Mouse (Mus musculus) small intestine, adult 2 months (tissue): Measurements from ENCODE around the gene Dnah5. TPM values are rescaled to one million over a fixed set of nuclear protein-coding genes. Genes with fewer than 3 reads are reported as not detected.
"Not testable (repeated sequence)": the region's sequence is repeated elsewhere in the genome, so short reads cannot be mapped to it uniquely, and the experiment has no call there.

Experiments used
- H3K27ac ChIP-seq: fragments of 200-500 bp; 2 replicates; pipeline ENCODE4 v1.5.1; 2012; ENCODE audit warnings: low read depth, low read length, control low read depth, inconsistent platforms; ENCODE audit not compliant: insufficient read depth
- H3K27me3 ChIP-seq: fragments of 200-500 bp; 2 replicates; pipeline ENCODE4 v1.6.1; 2012; ENCODE audit warnings: mild to moderate bottlenecking, moderate library complexity, low read length, inconsistent platforms; ENCODE audit not compliant: control insufficient read depth, insufficient read depth
- H3K36me3 ChIP-seq: fragments of 200-500 bp; 2 replicates; pipeline ENCODE4 v1.6.1; 2012; ENCODE audit warnings: mild to moderate bottlenecking, low read length, control low read depth, inconsistent platforms; ENCODE audit not compliant: control insufficient read depth, insufficient read depth
- H3K4me1 ChIP-seq: fragments of 200-500 bp; 2 replicates; pipeline ENCODE4 v1.6.1; 2012; ENCODE audit warnings: low read length, inconsistent platforms, mixed read lengths; ENCODE audit not compliant: control insufficient read depth, insufficient read depth, insufficient read length
- H3K4me3 ChIP-seq: fragments of 200-500 bp; 2 replicates; pipeline ENCODE4 v1.5.1; 2012; ENCODE audit warnings: low read depth, mild to moderate bottlenecking, control low read depth, inconsistent platforms, low read length, moderate library complexity
- CTCF ChIP-seq: fragments of 200-500 bp; IDR thresholded peaks from 2 replicates; pipeline ENCODE4 v1.5.1; 2012; ENCODE audit warnings: low read depth, mild to moderate bottlenecking, control low read depth, inconsistent platforms, low read length, moderate library complexity, mixed read lengths; ENCODE audit not compliant: insufficient replicate concordance, insufficient read length; ENCODE audit errors: extremely low read depth
- POLR2A ChIP-seq: fragments of 200-500 bp; IDR thresholded peaks from 2 replicates; pipeline ENCODE4 v1.6.1; 2012; ENCODE audit warnings: low read depth, mild to moderate bottlenecking, control low read depth, inconsistent platforms, low read length, moderate library complexity
- WGBS: fragments of 180-500 bp; shearing (Covaris S2); methylation state at CpG from one replicate; pipeline ENCODE4 v1.1.7; 2018; 5-methylcytosine and 5-hydroxymethylcytosine counted together
- polyA plus RNA-seq: library from polyadenylated mRNA; depleted of rRNA; stranded (reverse); fragments of >200 nt; gene quantifications from 2 replicates; pipeline ENCODE4 v1.2.3, GENCODE M21; 2012

The Dnah5 gene
- polyA plus RNA-seq, 1 experiment, result 0.01 TPM

- no peak for TF ChIP-seq POLR2A
- no peak for TF ChIP-seq CTCF
- no peaks in the 10 kb centered on the region for H3K27me3 ChIP-seq
- no peaks in the 10 kb centered on the region for H3K36me3 ChIP-seq
- H3K4me1 ChIP-seq, result no peaks in the 10 kb centered on the region
- no peak overlapping the region for H3K27ac ChIP-seq
- WGBS, result 77% methylated on average over 1 of the region's 1 CpGs
- H3K4me3 ChIP-seq, result no peak overlapping the region
Observed at GRCm38 (mm10) chr15:28398472-28398871, 194.9 kb downstream of the Dnah5 start.

DNA sequence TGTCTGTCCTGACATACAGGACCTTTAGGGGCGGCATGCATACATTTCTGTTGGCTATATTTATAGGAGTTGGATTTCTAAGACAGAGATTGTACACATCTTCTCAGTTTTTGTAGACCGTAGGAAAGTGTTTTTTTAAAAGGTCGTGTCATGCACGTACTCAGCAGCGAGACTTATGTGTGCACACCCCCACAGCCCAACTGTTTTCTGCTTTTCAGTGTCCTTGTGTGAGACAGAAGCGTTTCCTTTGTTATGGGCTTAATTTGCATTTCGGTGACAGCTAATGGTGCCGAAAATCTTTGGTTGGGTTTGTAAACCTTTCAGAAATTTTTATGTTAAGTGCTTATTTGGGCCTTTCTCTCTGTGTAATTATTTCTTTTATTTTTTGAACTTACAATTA is 195.7 kb downstream of the Dnah5 start:
- TF ChIP-seq CTCF (no peak), POLR2A (no peak)
- no peaks in the 10 kb centered on the region for H3K4me1 ChIP-seq
- no peak overlapping the region for H3K4me3 ChIP-seq
- H3K27ac ChIP-seq, result no peak overlapping the region
- H3K36me3 ChIP-seq, result no peaks in the 10 kb centered on the region
- H3K27me3 ChIP-seq, result no peaks in the 10 kb centered on the region
- 81% methylated on average over 8 of the region's 8 CpGs for WGBS

GRCm38 (mm10) chr15:28404630-28405029 is 201.1 kb downstream of the Dnah5 start:
- no peaks in the 10 kb centered on the region for H3K27me3 ChIP-seq
- 33% methylated on average over 3 of the region's 3 CpGs for WGBS
- H3K4me3 ChIP-seq, result no peak overlapping the region
- H3K36me3 ChIP-seq, result no peaks in the 10 kb centered on the region
- TF ChIP-seq POLR2A (no peak), CTCF (no peak)
- no peaks in the 10 kb centered on the region for H3K4me1 ChIP-seq
- H3K27ac ChIP-seq, result no peak overlapping the region

DNA sequence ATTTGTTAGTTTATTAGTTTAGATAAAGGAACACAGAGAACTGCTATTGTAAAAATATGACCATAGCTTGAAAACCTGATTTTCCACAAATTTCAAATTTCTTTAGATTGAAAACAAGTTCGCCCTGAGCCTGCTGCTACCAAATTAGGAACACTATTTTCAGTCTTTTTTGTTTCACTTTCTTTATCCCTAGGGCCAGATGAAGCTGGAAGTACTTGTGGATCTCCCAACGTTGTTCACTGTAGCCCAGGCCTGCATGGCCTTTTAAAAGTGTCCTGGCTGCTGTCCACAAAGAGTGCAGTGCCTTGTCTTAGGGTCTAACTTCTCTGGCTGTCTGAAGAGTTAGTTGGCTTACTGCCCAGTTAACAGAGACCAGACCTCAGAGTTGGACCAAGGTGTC is 201.6 kb downstream of the Dnah5 start:
- no peak overlapping the region for H3K27ac ChIP-seq
- 13% methylated on average over 2 of the region's 2 CpGs for WGBS
- H3K4me1 ChIP-seq, result no peaks in the 10 kb centered on the region

GRCm38 (mm10) chr15:28439702-28440101 is 236.2 kb downstream of the Dnah5 start:
- H3K4me1 ChIP-seq, result no peaks in the 10 kb centered on the region
- H3K4me3 ChIP-seq, result no peak overlapping the region
- H3K27me3 ChIP-seq, result no peaks in the 10 kb centered on the region
- no peak overlapping the region for H3K27ac ChIP-seq
- 78% methylated on average over 4 of the region's 4 CpGs for WGBS
- TF ChIP-seq CTCF, result no peak
- no peak for TF ChIP-seq POLR2A
- no peaks in the 10 kb centered on the region for H3K36me3 ChIP-seq

More for the DNA sequence above, 201.6 kb downstream of the Dnah5 start:
- no peaks in the 10 kb centered on the region for H3K36me3 ChIP-seq
- TF ChIP-seq CTCF, result no peak
- no peak for TF ChIP-seq POLR2A
- H3K4me3 ChIP-seq, result no peak overlapping the region
- no peaks in the 10 kb centered on the region for H3K27me3 ChIP-seq

DNA sequence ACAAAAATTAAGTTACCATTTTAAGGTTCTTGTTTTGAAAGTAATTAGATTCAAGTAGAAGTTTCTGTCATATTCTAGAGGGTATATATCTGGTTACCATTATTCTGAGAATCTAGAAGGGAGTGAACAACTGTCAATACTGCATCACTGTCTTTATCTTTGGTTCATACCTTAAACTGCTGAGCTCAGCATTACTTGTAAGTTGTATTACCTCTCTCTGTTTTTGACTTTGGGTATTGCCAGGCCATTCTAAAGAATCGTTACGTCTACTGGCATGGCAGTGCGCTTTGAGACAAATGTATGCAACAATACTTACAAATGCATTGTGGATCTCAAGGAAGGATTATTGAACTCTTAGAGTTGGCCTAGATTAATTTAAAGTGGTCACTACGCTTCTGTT is 240.9 kb downstream of the Dnah5 start:
- Histone ChIP-seq H3K4me1 (no peaks in the 10 kb centered on the region), H3K27ac (no peak overlapping the region), H3K4me3 (no peak overlapping the region), H3K27me3 (no peaks in the 10 kb centered on the region), H3K36me3 (no peaks in the 10 kb centered on the region)
- 93% methylated on average over 4 of the region's 4 CpGs for WGBS
- TF ChIP-seq POLR2A (no peak), CTCF (no peak)

DNA sequence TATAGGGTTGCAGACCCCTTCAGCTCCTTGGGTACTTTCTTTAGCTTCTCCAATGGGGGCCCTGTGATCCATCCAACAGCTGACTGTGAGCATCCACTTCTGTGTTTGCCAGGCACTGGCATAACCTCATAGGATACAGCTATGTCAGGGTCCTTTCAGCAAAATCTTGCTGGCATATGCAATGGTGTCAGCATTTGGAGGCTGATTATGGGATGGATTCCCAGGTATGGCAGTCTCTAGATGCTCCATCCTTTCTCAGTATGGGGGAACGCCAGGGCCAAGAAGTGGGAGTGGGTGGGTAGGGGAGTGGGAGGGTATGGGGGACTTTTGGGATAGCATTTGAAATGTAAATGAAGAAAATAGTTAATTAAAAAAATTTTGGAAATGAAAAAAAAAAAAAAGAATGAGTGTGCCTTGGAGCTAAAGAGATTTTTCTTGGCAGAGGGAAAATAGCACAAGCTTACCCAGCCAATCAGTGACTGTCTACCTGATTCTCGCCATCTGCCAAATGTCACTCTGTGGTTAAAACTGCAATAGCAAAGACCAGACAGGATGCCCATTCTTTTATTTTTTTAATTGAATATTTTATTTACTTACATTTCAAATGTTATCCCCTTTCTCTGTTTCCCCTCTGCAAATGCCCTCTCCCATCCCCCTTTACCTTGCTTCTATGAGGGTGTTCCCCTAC is 257.7 kb downstream of the Dnah5 start:
- not testable (repeated sequence) for H3K27ac ChIP-seq, H3K4me3 ChIP-seq, H3K36me3 ChIP-seq, H3K4me1 ChIP-seq, H3K27me3 ChIP-seq
- WGBS, result 86% methylated on average over 2 of the region's 2 CpGs
